Mouse (Mus musculus) CH12.LX (cell line): ENCODE measurements at regions not wholly inside any gene's neighbourhood (a gene's known extent, or its start where the extent isn't known, plus 50 kb on each side); places are given as distances from the start of the nearest gene placed in this dataset.

ENCODE experiments used
- CTCF ChIP-seq, 2 experiments: IDR thresholded peaks in 1 of 2; conservative IDR thresholded peaks in 1 of 2; 2 replicates each; pipeline ENCODE4 v1.5.1; 2011 to 2012; ENCODE audit warnings: low read depth in 2 of 2, low read length in 2 of 2, improper control_type of control experiment in 1 of 2, inconsistent platforms in 1 of 2, mild to moderate bottlenecking in 1 of 2, moderate library complexity in 1 of 2
- GABPA ChIP-seq: IDR thresholded peaks from 2 replicates; pipeline ENCODE4 v1.6.1; 2012; ENCODE audit warnings: low read depth, low read length, improper control_type of control experiment, inconsistent platforms; ENCODE audit not compliant: insufficient replicate concordance
- IRF4 ChIP-seq: IDR thresholded peaks from 2 replicates; pipeline ENCODE4 v1.6.1; 2014; ENCODE audit warnings: low read depth, mild to moderate bottlenecking, inconsistent platforms, low read length, improper control_type of control experiment
- POLR2A ChIP-seq: IDR thresholded peaks from 2 replicates; pipeline ENCODE4 v1.6.1; 2011; ENCODE audit warnings: low read depth, mild to moderate bottlenecking, improper control_type of control experiment, low read length
- SIN3A ChIP-seq: IDR thresholded peaks from 2 replicates; pipeline ENCODE4 v1.6.1; 2012; ENCODE audit warnings: low read length, improper control_type of control experiment, inconsistent platforms
- SMC3 ChIP-seq: IDR thresholded peaks from 2 replicates; pipeline ENCODE4 v1.6.1; 2011; ENCODE audit warnings: low read depth, low read length, improper control_type of control experiment
- TCF12 ChIP-seq: IDR thresholded peaks from 2 replicates; pipeline ENCODE4 v1.6.1; 2014; ENCODE audit warnings: low read depth, mild to moderate bottlenecking, inconsistent platforms, low read length, improper control_type of control experiment

- TF ChIP-seq SIN3A (no peak), CTCF (conservative IDR thresholded peaks at IDR 0.05 in 1 of 2, IDR thresholded peaks at IDR 0.05 in 1 of 2; ENCODE audit: low read depth in 2 of 2, low read length in 2 of 2) (no peak), TCF12 (no peak), POLR2A (no peak), SMC3 (no peak), GABPA (no peak), IRF4 (no peak)
Observed at GRCm38 (mm10) chr2:106529746-106530145, 163.3 kb upstream of the Mpped2 start.
